Mouse (Mus musculus) stomach, embryonic 15.5 days (tissue): Measurements from ENCODE around the gene Plpp1. TPM values are rescaled to one million over a fixed set of nuclear protein-coding genes. Genes with fewer than 3 reads are reported as not detected.

Experiments used
- ATAC-seq: fragments of 200-750 bp; cut with Nextera tagmentation; 2 replicates; pipeline ENCODE4 v1.8.0; 2017; ENCODE audit warnings: low read depth, moderate number of reproducible peaks, moderate TSS enrichment; ENCODE audit not compliant: insufficient read depth, low FRiP score
- H3K27ac ChIP-seq: fragments of 300-500 bp; sonication (generic); 2 replicates; pipeline ENCODE4 v1.5.1; 2015; ENCODE audit warnings: mild to moderate bottlenecking, inconsistent platforms
- H3K27me3 ChIP-seq: fragments of 300-500 bp; sonication (generic); replicated peaks from 2 replicates; pipeline ENCODE4 v1.6.1; 2015; ENCODE audit warnings: inconsistent platforms
- H3K36me3 ChIP-seq: fragments of 300-500 bp; sonication (generic); 2 replicates; pipeline ENCODE4 v1.6.1; 2015; ENCODE audit warnings: inconsistent platforms
- H3K4me1 ChIP-seq: fragments of 300-500 bp; sonication (generic); 2 replicates; pipeline ENCODE4 v1.6.1; 2015; ENCODE audit warnings: inconsistent platforms
- H3K4me2 ChIP-seq: fragments of 300-500 bp; sonication (generic); 2 replicates; pipeline ENCODE4 v1.6.1; 2015; ENCODE audit warnings: mild to moderate bottlenecking, inconsistent platforms
- H3K4me3 ChIP-seq: fragments of 300-500 bp; sonication (generic); replicated peaks from 2 replicates; pipeline ENCODE4 v1.5.1; 2015; ENCODE audit warnings: inconsistent platforms
- H3K9ac ChIP-seq: fragments of 300-500 bp; sonication (generic); 2 replicates; pipeline ENCODE4 v1.6.1; 2015; ENCODE audit warnings: inconsistent platforms
- H3K9me3 ChIP-seq: fragments of 300-500 bp; sonication (generic); 2 replicates; pipeline ENCODE4 v1.6.1; 2016; ENCODE audit warnings: inconsistent platforms
- WGBS: fragments of 180-500 bp; shearing (Covaris S2); methylation state at CpG from one replicate; pipeline ENCODE4 v1.1.7; 2015; 5-methylcytosine and 5-hydroxymethylcytosine counted together
- polyA plus RNA-seq: library from polyadenylated mRNA; unstranded; fragments of >200 nt; fragmentation: Nextera tagmentation; extraction: Ambion mirVana; gene quantifications from 2 replicates; pipeline ENCODE4 v1.2.1, GENCODE M21; 2015

The Plpp1 gene
- 94.1 and 102 TPM in 2 replicates for polyA plus RNA-seq

DNA sequence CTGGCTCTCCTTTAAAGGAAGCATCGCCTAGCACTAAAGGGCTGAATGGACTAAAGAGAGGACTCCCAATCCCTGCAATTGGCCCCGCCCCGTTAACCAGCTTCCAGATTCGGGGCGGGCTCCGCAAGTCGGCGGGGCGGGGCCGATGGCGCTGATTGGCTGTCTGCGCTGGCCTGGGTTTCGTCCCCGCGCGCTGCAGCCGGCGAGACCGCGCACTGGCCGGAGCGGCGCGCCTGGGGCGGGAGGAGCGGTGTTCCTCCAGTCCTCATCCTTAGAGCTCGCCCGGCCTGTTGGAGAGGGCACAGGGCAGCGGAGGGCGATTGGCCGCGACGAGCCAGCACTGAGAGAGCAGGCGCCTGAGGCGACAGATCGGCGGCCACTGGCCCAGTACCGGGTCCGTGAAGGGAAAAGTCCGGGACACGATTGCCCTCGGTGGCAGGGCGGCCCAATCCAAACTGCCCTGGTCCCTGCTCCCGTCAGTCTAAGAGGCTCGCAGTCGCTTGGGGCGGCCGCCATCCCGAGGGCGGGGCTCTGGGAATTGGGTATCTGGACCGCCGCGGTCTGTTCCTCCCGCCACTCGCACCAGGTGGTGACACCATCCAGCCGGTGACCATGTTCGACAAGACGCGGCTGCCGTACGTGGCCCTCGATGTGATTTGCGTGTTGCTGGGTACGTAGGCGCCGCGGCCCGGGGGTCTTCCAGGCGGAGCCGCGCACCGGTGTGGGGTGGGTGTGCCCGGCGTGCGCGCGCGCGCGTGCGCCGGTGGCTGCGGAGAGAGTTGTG lies at the start of gene Plpp1:
Gene Plpp1 (plus strand): TSS at position 196 of the 784 bp plus-strand sequence.
- peaks cover 4% of the 10 kb centered on the region for H3K36me3 ChIP-seq
- H3K4me1 ChIP-seq = peaks cover 14% of the 10 kb centered on the region; the same call in 1 of the 2 replicates
- peak within 1 kb of the TSS; percentile 98 for H3K27ac ChIP-seq
- H3K9ac ChIP-seq = peak within 1 kb of the TSS; percentile 88
- H3K4me3 ChIP-seq = peak within 1 kb of the TSS; percentile 87
- under 1% methylated on average over 83 of the region's 83 CpGs for WGBS
- ATAC-seq = peak; percentile 98
- H3K27me3 ChIP-seq = no peaks in the 10 kb centered on the region
- H3K4me2 ChIP-seq = peak within 1 kb of the TSS; percentile 74
- H3K9me3 ChIP-seq = no peaks in the 10 kb centered on the region

DNA sequence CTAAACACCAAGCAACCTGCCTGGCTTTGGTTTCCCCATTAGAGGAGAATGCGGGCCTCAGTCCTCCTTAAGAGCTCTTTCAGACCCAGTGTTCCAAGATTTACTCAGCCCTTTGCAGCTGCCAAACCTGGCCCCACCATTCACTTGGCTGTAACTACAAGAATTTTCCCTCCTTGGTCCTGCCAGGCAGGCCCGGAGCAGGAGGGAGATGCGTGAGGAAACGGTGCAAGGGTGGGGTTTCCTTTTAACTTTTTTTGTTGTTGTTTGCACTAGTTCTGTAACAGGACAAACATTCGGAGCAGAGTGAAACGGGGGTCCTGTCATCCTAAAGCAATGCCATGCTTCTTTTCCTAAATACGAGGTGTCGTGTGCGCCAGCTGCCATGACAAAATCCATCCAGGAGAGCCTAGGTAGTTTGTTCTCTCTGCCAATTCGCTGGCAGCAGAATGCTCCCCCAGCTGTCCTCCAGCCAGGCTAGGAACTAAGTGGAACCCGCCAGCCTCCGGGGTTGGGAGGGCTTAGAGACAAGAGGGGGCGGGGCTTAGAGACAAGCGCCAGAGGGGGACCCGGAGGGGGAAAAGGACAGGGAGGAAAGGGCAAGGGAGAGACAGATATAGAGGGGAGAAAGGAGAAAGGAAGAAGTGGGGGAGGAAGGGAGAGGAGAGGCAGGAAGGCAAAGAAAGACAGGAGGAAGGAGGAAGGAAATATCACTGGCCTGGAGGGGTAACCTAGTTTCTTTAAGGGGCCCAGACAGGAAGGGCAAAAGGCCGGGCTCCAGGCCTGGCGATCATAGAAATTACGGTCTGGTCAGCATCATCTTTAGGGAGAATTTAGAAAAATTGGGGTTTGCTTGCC lies 48.9 kb upstream of the Plpp1 start:
- H3K27ac ChIP-seq = peak overlapping the region; percentile 84
- WGBS = 18% methylated on average over 18 of the region's 18 CpGs
- peak overlapping the region; percentile 39 for H3K4me2 ChIP-seq
- no peaks in the 10 kb centered on the region for H3K27me3 ChIP-seq
- ATAC-seq = peak; percentile 51; the same call in 1 of the 2 replicates
- H3K9ac ChIP-seq = no peak overlapping the region
- H3K4me3 ChIP-seq = no peak overlapping the region
- peaks cover 35% of the 10 kb centered on the region for H3K4me1 ChIP-seq
- no peaks in the 10 kb centered on the region for H3K9me3 ChIP-seq
- H3K36me3 ChIP-seq = no peaks in the 10 kb centered on the region

DNA sequence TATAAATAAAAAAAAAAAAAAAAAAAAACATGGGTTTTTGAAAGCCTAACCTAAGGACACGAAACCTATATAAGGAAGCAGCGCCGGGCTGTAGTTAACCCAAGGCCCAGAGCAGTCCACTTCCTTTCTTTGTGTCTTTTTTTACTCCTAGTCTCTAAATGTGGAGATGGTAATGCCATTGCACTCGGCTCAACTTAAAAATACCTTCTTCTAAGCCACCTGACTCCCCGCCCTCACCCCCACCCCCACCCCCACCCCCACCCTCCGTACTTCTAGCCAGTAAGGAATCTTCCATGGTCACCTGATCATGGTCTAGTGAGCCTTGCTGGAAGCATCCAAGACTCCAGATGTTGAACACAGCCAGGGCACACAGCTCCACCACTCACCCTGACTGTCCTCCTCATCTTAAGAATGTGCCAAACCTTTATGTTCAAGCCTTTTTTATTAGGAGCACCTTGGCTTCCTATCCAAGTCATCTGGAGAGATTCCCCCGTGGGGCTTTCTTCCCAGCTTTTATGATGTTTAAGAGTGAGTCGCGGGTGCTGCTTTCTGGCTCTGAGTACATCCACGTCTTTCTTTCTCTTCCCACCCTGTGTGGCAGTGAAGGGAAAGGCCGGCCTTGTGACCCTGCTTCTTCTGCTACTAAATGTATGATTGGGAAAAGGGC lies 48.1 kb upstream of the Plpp1 start:
- WGBS = 58% methylated on average over 11 of the region's 11 CpGs
- Histone ChIP-seq H3K4me2 (no peak overlapping the region; the same call in 1 of the 2 replicates), H3K27ac (peak overlapping the region; percentile 84; the same call in 1 of the 2 replicates), H3K4me3 (no peak overlapping the region), H3K27me3 (no peaks in the 10 kb centered on the region), H3K9ac (no peak overlapping the region), H3K9me3 (no peaks in the 10 kb centered on the region), H3K4me1 (peaks cover 35% of the 10 kb centered on the region), H3K36me3 (no peaks in the 10 kb centered on the region)
- no peak for ATAC-seq

DNA sequence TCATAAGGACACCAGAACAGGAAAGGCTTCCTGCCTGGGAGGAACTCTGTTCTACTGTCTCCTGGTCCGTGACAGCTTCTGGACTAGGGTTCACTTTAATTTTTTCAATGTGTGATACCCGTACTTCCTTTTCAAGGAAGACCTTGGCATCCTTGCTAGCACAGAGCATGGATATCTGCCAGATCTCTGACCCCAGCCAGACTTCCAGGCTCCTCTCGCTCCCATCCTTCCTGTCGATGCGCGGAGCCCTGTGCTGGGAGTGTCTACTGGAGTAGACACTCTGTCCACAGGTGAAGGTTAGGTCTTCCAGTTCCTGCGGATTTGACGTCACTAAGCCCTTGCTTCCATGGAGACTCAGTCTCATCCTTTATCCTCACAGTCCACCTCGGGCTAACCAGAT lies 47.1 kb upstream of the Plpp1 start:
- no peaks in the 10 kb centered on the region for H3K9me3 ChIP-seq
- no peaks in the 10 kb centered on the region for H3K27me3 ChIP-seq
- H3K27ac ChIP-seq = peak overlapping the region; percentile 27; the same call in 1 of the 2 replicates
- no peak overlapping the region for H3K4me2 ChIP-seq
- 77% methylated on average over 9 of the region's 9 CpGs for WGBS
- no peaks in the 10 kb centered on the region for H3K36me3 ChIP-seq
- peaks cover 35% of the 10 kb centered on the region for H3K4me1 ChIP-seq
- no peak overlapping the region for H3K9ac ChIP-seq
- no peak for ATAC-seq
- H3K4me3 ChIP-seq = no peak overlapping the region

GRCm38 (mm10) chr13:112754871-112755270 lies 45.7 kb upstream of the Plpp1 start:
- H3K27ac ChIP-seq = peak overlapping the region; percentile 93
- H3K4me3 ChIP-seq = no peak overlapping the region
- H3K4me1 ChIP-seq = peaks cover 47% of the 10 kb centered on the region
- no peaks in the 10 kb centered on the region for H3K36me3 ChIP-seq
- ATAC-seq = no peak
- no peak overlapping the region for H3K9ac ChIP-seq
- H3K4me2 ChIP-seq = no peak overlapping the region
- H3K27me3 ChIP-seq = no peaks in the 10 kb centered on the region
- H3K9me3 ChIP-seq = no peaks in the 10 kb centered on the region
- 43% methylated on average over 4 of the region's 4 CpGs for WGBS

DNA sequence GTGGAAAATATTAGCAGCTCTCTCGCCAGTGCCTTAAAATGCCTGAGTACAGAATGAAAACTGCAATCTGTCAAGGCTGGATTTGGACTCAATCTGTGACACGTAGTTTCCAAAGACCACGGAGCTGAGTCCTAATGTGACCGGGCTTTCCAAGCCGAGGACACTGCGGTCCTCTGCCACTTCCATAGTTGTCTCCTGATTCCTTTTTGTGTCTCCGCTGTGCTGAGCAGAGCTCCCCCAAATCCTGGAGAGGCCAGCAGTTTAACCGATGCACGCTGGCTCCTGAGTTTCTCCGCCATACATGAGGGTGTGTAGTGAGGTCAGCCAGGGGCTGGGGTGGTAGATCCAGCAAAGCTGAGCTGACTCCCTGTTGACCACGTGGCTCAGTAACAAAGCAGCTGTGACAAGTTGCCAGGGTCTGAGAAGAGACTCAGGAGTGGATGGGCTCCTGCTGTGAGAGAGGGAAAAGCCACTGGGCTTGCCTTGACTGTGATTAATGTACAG lies 45.0 kb upstream of the Plpp1 start:
- Histone ChIP-seq H3K4me1 (peaks cover 54% of the 10 kb centered on the region), H3K4me2 (peak overlapping the region; percentile 29; the same call in 1 of the 2 replicates), H3K9me3 (no peaks in the 10 kb centered on the region), H3K4me3 (no peak overlapping the region), H3K36me3 (no peaks in the 10 kb centered on the region), H3K27ac (peak overlapping the region; percentile 93), H3K27me3 (no peaks in the 10 kb centered on the region), H3K9ac (no peak overlapping the region)
- ATAC-seq = peak; percentile 59; the same call in 1 of the 2 replicates
- 34% methylated on average over 11 of the region's 11 CpGs for WGBS

- no peak overlapping the region for H3K4me3 ChIP-seq
- no peaks in the 10 kb centered on the region for H3K9me3 ChIP-seq
- no peak for ATAC-seq
- no peaks in the 10 kb centered on the region for H3K27me3 ChIP-seq
- peaks cover 44% of the 10 kb centered on the region for H3K4me1 ChIP-seq
- no peak overlapping the region for H3K4me2 ChIP-seq
- H3K36me3 ChIP-seq = no peaks in the 10 kb centered on the region
- H3K27ac ChIP-seq = no peak overlapping the region
- 75% methylated on average over 9 of the region's 9 CpGs for WGBS
- H3K9ac ChIP-seq = no peak overlapping the region
Observed at GRCm38 (mm10) chr13:112757395-112757794, 43.2 kb upstream of the Plpp1 start.

GRCm38 (mm10) chr13:112758546-112759090 lies 42.0 kb upstream of the Plpp1 start:
- no peak for ATAC-seq
- H3K4me3 ChIP-seq = no peak overlapping the region
- no peak overlapping the region for H3K4me2 ChIP-seq
- peaks cover 46% of the 10 kb centered on the region for H3K4me1 ChIP-seq
- no peaks in the 10 kb centered on the region for H3K9me3 ChIP-seq
- H3K9ac ChIP-seq = no peak overlapping the region
- WGBS = 63% methylated on average over 6 of the region's 6 CpGs
- H3K36me3 ChIP-seq = no peaks in the 10 kb centered on the region
- peak overlapping the region; percentile 65; the same call in 1 of the 2 replicates for H3K27ac ChIP-seq
- no peaks in the 10 kb centered on the region for H3K27me3 ChIP-seq

- ATAC-seq = no peak
- no peak overlapping the region for H3K4me2 ChIP-seq
- no peak overlapping the region for H3K9ac ChIP-seq
- H3K36me3 ChIP-seq = no peaks in the 10 kb centered on the region
- H3K9me3 ChIP-seq = no peaks in the 10 kb centered on the region
- H3K27me3 ChIP-seq = no peaks in the 10 kb centered on the region
- H3K27ac ChIP-seq = peak overlapping the region; percentile 44; the same call in 1 of the 2 replicates
- peaks cover 48% of the 10 kb centered on the region for H3K4me1 ChIP-seq
- no peak overlapping the region for H3K4me3 ChIP-seq
- 74% methylated on average over 9 of the region's 9 CpGs for WGBS
Observed at GRCm38 (mm10) chr13:112759364-112759763, 41.2 kb upstream of the Plpp1 start.

DNA sequence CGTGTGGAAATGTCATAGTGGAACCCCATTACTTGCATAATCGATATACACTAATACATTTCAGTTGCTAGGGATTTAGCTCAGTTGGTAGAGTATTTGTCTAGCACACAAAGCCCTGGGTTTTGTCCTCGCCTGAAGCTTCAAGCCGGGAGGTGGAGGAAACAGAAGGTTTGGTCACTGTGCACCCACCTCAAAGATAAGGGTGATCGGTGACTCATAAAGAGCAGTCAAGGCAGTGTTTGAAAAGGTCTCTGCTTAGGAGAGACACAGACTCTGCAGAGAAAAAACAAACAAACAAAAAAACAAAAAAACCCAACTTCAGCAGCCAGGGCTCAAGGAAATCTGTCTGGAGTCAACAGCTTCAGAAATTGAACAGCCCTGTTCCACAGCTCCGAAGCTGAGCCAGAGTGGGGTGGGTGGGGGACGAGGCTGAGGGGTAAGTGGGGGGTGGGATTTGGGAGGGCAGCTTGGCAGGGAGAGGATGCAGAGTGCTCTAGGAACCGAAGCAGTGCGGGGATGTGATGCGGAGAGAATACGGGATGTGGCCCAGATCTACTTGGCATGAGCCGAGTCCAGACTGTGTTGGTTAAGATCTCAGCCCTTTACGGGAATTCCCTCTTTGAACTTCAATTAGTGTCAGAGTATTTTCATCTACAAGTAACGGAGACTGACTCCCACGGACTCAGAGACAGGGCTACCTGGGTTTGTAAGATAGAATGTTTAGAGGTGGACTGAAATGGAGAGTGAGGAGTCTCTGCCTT lies 40.6 kb upstream of the Plpp1 start:
- Histone ChIP-seq H3K4me1 (peaks cover 46% of the 10 kb centered on the region), H3K27me3 (no peaks in the 10 kb centered on the region), H3K4me2 (no peak overlapping the region), H3K9me3 (no peaks in the 10 kb centered on the region), H3K27ac (peak overlapping the region; percentile 44; the same call in 1 of the 2 replicates), H3K4me3 (no peak overlapping the region), H3K36me3 (no peaks in the 10 kb centered on the region), H3K9ac (no peak overlapping the region)
- ATAC-seq = no peak
- 53% methylated on average over 15 of the region's 15 CpGs for WGBS

- H3K36me3 ChIP-seq = no peaks in the 10 kb centered on the region
- no peak for ATAC-seq
- peak overlapping the region; percentile 57 for H3K27ac ChIP-seq
- H3K4me2 ChIP-seq = no peak overlapping the region
- no peaks in the 10 kb centered on the region for H3K27me3 ChIP-seq
- H3K9ac ChIP-seq = no peak overlapping the region
- H3K4me1 ChIP-seq = peaks cover 41% of the 10 kb centered on the region
- no peak overlapping the region for H3K4me3 ChIP-seq
- no peaks in the 10 kb centered on the region for H3K9me3 ChIP-seq
- WGBS = 33% methylated on average over 1 of the region's 1 CpGs
Observed at GRCm38 (mm10) chr13:112760538-112760881, 40.1 kb upstream of the Plpp1 start.
